Mouse (Mus musculus): ENCODE measurements around the gene Gipr.

Gipr gene

GRCm38 (mm10) chr7:19148180-19148874 lies 17.6 kb downstream of the Gipr start:
- DNase-seq = no peak

GRCm38 (mm10) chr7:19147497-19148045 lies 18.4 kb downstream of the Gipr start:
- DNase-seq = no peak

GRCm38 (mm10) chr7:19146793-19147192 lies 19.1 kb downstream of the Gipr start:
- DNase-seq = no peak

GRCm38 (mm10) chr7:19137380-19137779 lies 28.5 kb downstream of the Gipr start:
- DNase-seq = no peak

GRCm38 (mm10) chr7:19136673-19137334 lies 29.1 kb downstream of the Gipr start:
- no peak for DNase-seq

- DNase-seq = no peak
Measured at GRCm38 (mm10) chr7:19136168-19136567, 29.8 kb downstream of the Gipr start.

- peak; percentile 97 for DNase-seq
Measured at GRCm38 (mm10) chr7:19131324-19131848, 34.5 kb downstream of the Gipr start.

GRCm38 (mm10) chr7:19130657-19131056 lies 35.3 kb downstream of the Gipr start:
- no peak for DNase-seq

- DNase-seq = no peak
Measured at GRCm38 (mm10) chr7:19129396-19129795, 36.5 kb downstream of the Gipr start.

- no peak for DNase-seq
Measured at GRCm38 (mm10) chr7:19127744-19128143, 38.2 kb downstream of the Gipr start.

GRCm38 (mm10) chr7:19124713-19125112 lies 41.2 kb downstream of the Gipr start:
- DNase-seq = no peak

- DNase-seq = no peak
Measured at GRCm38 (mm10) chr7:19121686-19122085, 44.2 kb downstream of the Gipr start.

GRCm38 (mm10) chr7:19119631-19120429 lies 46.1 kb downstream of the Gipr start, which contains the start of gene Fbxo46:
Gene Fbxo46, plus strand, starts transcription at chr7:19119859.
- DNase-seq = peak; percentile 90

- peak; percentile 51 for DNase-seq
Measured at GRCm38 (mm10) chr7:19119083-19119482, 46.8 kb downstream of the Gipr start.

- peak; percentile 72 for DNase-seq
Measured at GRCm38 (mm10) chr7:19118028-19118771, 47.7 kb downstream of the Gipr start, which contains the start of gene Gm4969. Gene Gm4969, minus strand, starts transcription at chr7:19118368.

- no peak for DNase-seq
Measured at GRCm38 (mm10) chr7:19109565-19109964, 56.4 kb downstream of the Gipr start.

GRCm38 (mm10) chr7:19107436-19107835 lies 58.5 kb downstream of the Gipr start:
- no peak for DNase-seq

All from cerebellum, adult 11 months (tissue).